ENCODE assay signal across 8 mouse cellular contexts in genomic region chrX:73716109-73716661, GRCm38 (mm10). TPM values are rescaled to one million over a fixed set of nuclear protein-coding genes. Genes with fewer than 3 reads are reported as not detected.
DNase-seq lines count a peak whose midpoint lies in the region; ATAC-seq and TF ChIP-seq lines count a peak whose summit lies in the region.

TSS of gene Bcap31 (minus strand) at chrX:73716175.
TSS of gene Abcd1 (plus strand) at chrX:73716597.

- peaks cover 12% of the 10 kb centered on the region for H3K9me3 ChIP-seq in erythroblast, embryonic 14.5 days (ENCODE audit: control insufficient read depth, low read length)
- 0 out of 2 replicates have a peak, but pooled peaks cover 2% of the 10 kb centered on the region for H3K9me3 ChIP-seq in heart, embryonic 12.5 days (replicated peaks)
- H3K9me3 ChIP-seq in kidney, postnatal 0 days (replicated peaks; ENCODE audit: low read length) = no peaks in the 10 kb centered on the region
- no peaks in the 10 kb centered on the region for H3K9me3 ChIP-seq in liver, embryonic 11.5 days (ENCODE audit: control insufficient read depth, low read length)
- H3K9me3 ChIP-seq in stomach, embryonic 14.5 days (ENCODE audit: control insufficient read depth, low read depth, low read length) = no peaks in the 10 kb centered on the region

- peak within 1 kb of the TSS; percentile 84 for H3K9ac ChIP-seq in heart, embryonic 12.5 days
- peak within 1 kb of the TSS; percentile 63 for H3K9ac ChIP-seq in kidney, postnatal 0 days (ENCODE audit: low read depth, low read length)
- peak within 1 kb of the TSS; percentile 83 for H3K9ac ChIP-seq in liver, embryonic 11.5 days (ENCODE audit: low read depth, low read length)
- H3K9ac ChIP-seq in stomach, embryonic 14.5 days (replicated peaks; ENCODE audit: low read depth, low read length) = peak within 1 kb of the TSS; percentile 53

- peak within 1 kb of the TSS; percentile 85 for H3K27ac ChIP-seq in heart, embryonic 12.5 days (ENCODE audit: poor library complexity, severe bottlenecking)
- H3K27ac ChIP-seq in kidney, postnatal 0 days = peak within 1 kb of the TSS; percentile 76
- H3K27ac ChIP-seq in liver, embryonic 11.5 days (ENCODE audit: low read depth, low read length) = peak within 1 kb of the TSS; percentile 84
- peak within 1 kb of the TSS; percentile 86 for H3K27ac ChIP-seq in stomach, embryonic 14.5 days (ENCODE audit: low read length)

- peaks cover 15% of the 10 kb centered on the region for H3K36me3 ChIP-seq in C2C12 (ENCODE audit: control insufficient read depth, insufficient read depth)
- peaks cover 32% of the 10 kb centered on the region for H3K36me3 ChIP-seq in erythroblast, embryonic 14.5 days (ENCODE audit: control insufficient read depth)
- peaks cover 12% of the 10 kb centered on the region; the same call in 1 of the 2 replicates for H3K36me3 ChIP-seq in heart, embryonic 12.5 days
- H3K36me3 ChIP-seq in kidney, postnatal 0 days (ENCODE audit: insufficient read depth, low read length) = no peaks in the 10 kb centered on the region
- H3K36me3 ChIP-seq in liver, embryonic 11.5 days (ENCODE audit: control insufficient read depth, insufficient read depth, low read length) = peaks cover 2% of the 10 kb centered on the region; the same call in 1 of the 2 replicates
- no peaks in the 10 kb centered on the region; the same call in 1 of the 2 replicates for H3K36me3 ChIP-seq in stomach, embryonic 14.5 days (ENCODE audit: control insufficient read depth, insufficient read depth, low read length)

- no peak for TF ChIP-seq POLR2A in brain, embryonic 14.5 days (IDR thresholded peaks at IDR 0.05; ENCODE audit: borderline replicate concordance, extremely low read depth, insufficient read depth, insufficient read length, poor library complexity, severe bottlenecking)

- peaks cover 26% of the 10 kb centered on the region for H3K79me2 ChIP-seq in C2C12 (ENCODE audit: control insufficient read depth, insufficient read depth)

- WGBS in heart, embryonic 12.5 days = 23% methylated on average over 45 of the region's 45 CpGs
- 27% methylated on average over 45 of the region's 45 CpGs for WGBS in kidney, postnatal 0 days
- WGBS in liver, embryonic 11.5 days = 15% methylated on average over 42 of the region's 45 CpGs
- WGBS in stomach, embryonic 14.5 days = 24% methylated on average over 44 of the region's 45 CpGs

- no peak for TF ChIP-seq CTCF in C2C12 (IDR thresholded peaks at IDR 0.05; ENCODE audit: control insufficient read depth, insufficient read depth, insufficient read length)
- TF ChIP-seq CTCF in brain, embryonic 14.5 days (IDR thresholded peaks at IDR 0.05; ENCODE audit: borderline replicate concordance, extremely low read depth, insufficient read depth, insufficient read length) = no peak
- peak; percentile 37; the same call in 1 of the 2 replicates for TF ChIP-seq CTCF in kidney, postnatal 0 days (IDR thresholded peaks at IDR 0.05; ENCODE audit: low read depth)

- peaks cover 48% of the 10 kb centered on the region for H3K4me1 ChIP-seq in erythroblast, embryonic 14.5 days (ENCODE audit: control insufficient read depth)
- H3K4me1 ChIP-seq in heart, embryonic 12.5 days (replicated peaks) = peaks cover 34% of the 10 kb centered on the region
- no peaks in the 10 kb centered on the region for H3K4me1 ChIP-seq in kidney, postnatal 0 days (replicated peaks; ENCODE audit: insufficient read depth, low read length)
- H3K4me1 ChIP-seq in liver, embryonic 11.5 days (replicated peaks; ENCODE audit: control insufficient read depth, insufficient read depth, low read length) = peaks cover 11% of the 10 kb centered on the region
- peaks cover 14% of the 10 kb centered on the region; the same call in 1 of the 2 replicates for H3K4me1 ChIP-seq in stomach, embryonic 14.5 days (ENCODE audit: control insufficient read depth, insufficient read depth, low read length)

- DNase-seq in brain, embryonic 14.5 days (ENCODE audit: low read depth) = peak; percentile 97
- DNase-seq in kidney, postnatal 0 days (ENCODE audit: low spot score) = peak; percentile 94
- peak; percentile 87 for DNase-seq in liver, embryonic 11.5 days (ENCODE audit: low spot score)
- peak; percentile 97 for DNase-seq in naive thymus-derived CD4-positive, alpha-beta T cell, adult 2 months (ENCODE audit: low read depth)

- peak within 1 kb of the TSS; percentile 89 for H3ac ChIP-seq in C2C12 (ENCODE audit: control insufficient read depth, insufficient read length, low read depth)

- ATAC-seq in heart, embryonic 12.5 days (ENCODE audit: insufficient number of reproducible peaks, low FRiP score) = peak; percentile 94
- peak; percentile 92 for ATAC-seq in kidney, postnatal 0 days (replicated peaks; ENCODE audit: low FRiP score, low read depth)
- ATAC-seq in liver, embryonic 11.5 days (replicated peaks; ENCODE audit: low FRiP score) = peak; percentile 90
- peak; percentile 93 for ATAC-seq in stomach, embryonic 14.5 days (ENCODE audit: insufficient number of reproducible peaks, insufficient read depth, low FRiP score, low read depth)

- peak within 1 kb of the TSS; percentile 81 for H3K4me2 ChIP-seq in heart, embryonic 12.5 days
- peak within 1 kb of the TSS; percentile 57 for H3K4me2 ChIP-seq in kidney, postnatal 0 days (ENCODE audit: low read length)
- peak within 1 kb of the TSS; percentile 88 for H3K4me2 ChIP-seq in liver, embryonic 11.5 days
- H3K4me2 ChIP-seq in stomach, embryonic 14.5 days (replicated peaks; ENCODE audit: low read depth, low read length) = peak within 1 kb of the TSS; percentile 65

- peak within 1 kb of the TSS; percentile 49 for H3K4me3 ChIP-seq in C2C12 (ENCODE audit: insufficient read depth, poor library complexity, severe bottlenecking)
- H3K4me3 ChIP-seq in erythroblast, embryonic 14.5 days (replicated peaks) = peak within 1 kb of the TSS; percentile 85
- peak within 1 kb of the TSS; percentile 67 for H3K4me3 ChIP-seq in heart, embryonic 12.5 days
- H3K4me3 ChIP-seq in kidney, postnatal 0 days (replicated peaks; ENCODE audit: low read depth, low read length) = peak within 1 kb of the TSS; percentile 49
- H3K4me3 ChIP-seq in liver, embryonic 11.5 days (ENCODE audit: low read depth, low read length) = peak within 1 kb of the TSS; percentile 66
- peak within 1 kb of the TSS; percentile 50 for H3K4me3 ChIP-seq in stomach, embryonic 14.5 days (ENCODE audit: low read depth, low read length)

- H3K79me3 ChIP-seq in C2C12 (ENCODE audit: low read depth) = peaks cover 18% of the 10 kb centered on the region

- no peaks in the 10 kb centered on the region for H3K27me3 ChIP-seq in C2C12 (ENCODE audit: control insufficient read depth, insufficient read depth, insufficient read length)
- peaks cover 7% of the 10 kb centered on the region; the same call in 1 of the 2 replicates for H3K27me3 ChIP-seq in erythroblast, embryonic 14.5 days (ENCODE audit: control insufficient read depth)
- no peaks in the 10 kb centered on the region for H3K27me3 ChIP-seq in heart, embryonic 12.5 days (replicated peaks)
- H3K27me3 ChIP-seq in kidney, postnatal 0 days (ENCODE audit: insufficient read depth, low read length) = no peaks in the 10 kb centered on the region
- no peaks in the 10 kb centered on the region for H3K27me3 ChIP-seq in liver, embryonic 11.5 days (replicated peaks; ENCODE audit: control insufficient read depth, insufficient read depth, low read length)
- no peaks in the 10 kb centered on the region for H3K27me3 ChIP-seq in stomach, embryonic 14.5 days (ENCODE audit: control insufficient read depth, insufficient read depth, low read length)

TF ChIP-seq in C2C12, 6 proteins besides CTCF, POLR2A, EP300 and RAD21:
- TF ChIP-seq CEBPB (IDR thresholded peaks at IDR 0.05; ENCODE audit: low read depth) = no peak
- no peak for TF ChIP-seq MYOG (IDR thresholded peaks at IDR 0.05; ENCODE audit: control insufficient read depth, extremely low read depth, insufficient read length)
- no peak for TF ChIP-seq MYOD1 (IDR thresholded peaks at IDR 0.05; ENCODE audit: control insufficient read depth, insufficient read length, low read depth)
- TF ChIP-seq MAX (IDR thresholded peaks at IDR 0.05) = no peak
- no peak for TF ChIP-seq FOSL1 (IDR thresholded peaks at IDR 0.05; ENCODE audit: insufficient read depth, low read length, poor library complexity, severe bottlenecking)
- TF ChIP-seq USF1 (IDR thresholded peaks at IDR 0.05; ENCODE audit: low read depth) = no peak

RNA-seq across cellular contexts. Expression of gene Bcap31, which starts in this region (rescaled TPM):
- polyA plus RNA-seq in C2C12 (2012; fragmentation: generic; extraction: Trizol) = 185 TPM
- polyA plus RNA-seq in brain, embryonic 14.5 days (2012; rRNA removed) = 44.3 and 48.6 TPM in 2 replicates
- polyA plus RNA-seq in erythroblast, embryonic 14.5 days (2012) = 1.6 and 1.8 TPM in 2 replicates
- 154 and 176 TPM in 2 replicates for polyA plus RNA-seq in heart, embryonic 12.5 days (2016; fragmentation: Nextera tagmentation; extraction: Ambion mirVana)
- polyA plus RNA-seq in kidney, postnatal 0 days (2015; fragmentation: Nextera tagmentation; extraction: Ambion mirVana) = 285 and 288 TPM in 2 replicates
- 258 and 265 TPM in 2 replicates for polyA plus RNA-seq in liver, embryonic 11.5 days (2014; fragmentation: Nextera tagmentation; extraction: Ambion mirVana)
- 254 and 260 TPM in 2 replicates for polyA plus RNA-seq in stomach, embryonic 14.5 days (2014; fragmentation: Nextera tagmentation; extraction: Ambion mirVana)

RNA-seq across cellular contexts. Expression of gene Abcd1, which starts in this region (rescaled TPM):
- polyA plus RNA-seq in C2C12 (2012; fragmentation: generic; extraction: Trizol) = 7.6 TPM
- 16.0 and 19.3 TPM in 2 replicates for polyA plus RNA-seq in brain, embryonic 14.5 days (2012; rRNA removed)
- 1.6 and 2.2 TPM in 2 replicates for polyA plus RNA-seq in erythroblast, embryonic 14.5 days (2012)
- 12.2 and 12.6 TPM in 2 replicates for polyA plus RNA-seq in heart, embryonic 12.5 days (2016; fragmentation: Nextera tagmentation; extraction: Ambion mirVana)
- 12.3 and 14.1 TPM in 2 replicates for polyA plus RNA-seq in kidney, postnatal 0 days (2015; fragmentation: Nextera tagmentation; extraction: Ambion mirVana)
- 13.0 and 13.3 TPM in 2 replicates for polyA plus RNA-seq in liver, embryonic 11.5 days (2014; fragmentation: Nextera tagmentation; extraction: Ambion mirVana)
- 19.2 and 19.6 TPM in 2 replicates for polyA plus RNA-seq in stomach, embryonic 14.5 days (2014; fragmentation: Nextera tagmentation; extraction: Ambion mirVana)

Comparison
In these comparisons a context has a peak if more than half of its experiments do, and no peak if none do; other contexts are left out.
1. Peak in every context shown above with its lines: DNase-seq, ATAC-seq, H3K4me3 ChIP-seq and H3K27ac ChIP-seq.
2. RNA of gene Bcap31 (polyA plus RNA-seq): 285 to 288 TPM in kidney, postnatal 0 days, 258 to 265 TPM in liver, embryonic 11.5 days, 254 to 260 TPM in stomach, embryonic 14.5 days, 185 TPM in C2C12 (single experiment), 154 to 176 TPM in heart, embryonic 12.5 days and 44.3 to 48.6 TPM in brain, embryonic 14.5 days; 1.6 to 1.8 TPM in erythroblast, embryonic 14.5 days; every median in the first group is over 10 times any median in the second.